Mouse (Mus musculus) liver, embryonic 14.5 days (tissue): ENCODE results near the gene Prpf38b. TPM values are rescaled to one million over a fixed set of nuclear protein-coding genes. Genes with fewer than 3 reads are reported as not detected.
"Not testable (repeated sequence)": the region's sequence is repeated elsewhere in the genome, so short reads cannot be mapped to it uniquely, and the experiment has no call there.

ENCODE experiments used
- ATAC-seq: fragments of 200-750 bp; cut with Nextera tagmentation; 2 replicates; pipeline ENCODE4 v1.8.0; 2017; ENCODE audit warnings: moderate number of reproducible peaks, mild to moderate bottlenecking, moderate library complexity; ENCODE audit not compliant: insufficient read depth
- DNase-seq, 3 experiments: peaks; one replicate each; pipeline ENCODE4 v3.0.0-alpha.2; 2012 to 2013; ENCODE audit warnings: low read depth in 3 of 3, low spot score in 3 of 3
- H3K27ac ChIP-seq: fragments of 300-500 bp; sonication (generic); 2 replicates; pipeline ENCODE4 v1.5.1; 2014; ENCODE audit warnings: moderate library complexity, mild to moderate bottlenecking, control low read depth, inconsistent platforms
- H3K27me3 ChIP-seq: fragments of 300-500 bp; sonication (generic); 2 replicates; pipeline ENCODE4 v1.6.1; 2014; ENCODE audit warnings: mild to moderate bottlenecking, low read length, moderate library complexity; ENCODE audit not compliant: control insufficient read depth, insufficient read depth
- H3K36me3 ChIP-seq: fragments of 300-500 bp; sonication (generic); replicated peaks from 2 replicates; pipeline ENCODE4 v1.6.1; 2014; ENCODE audit warnings: low read depth; ENCODE audit not compliant: control insufficient read depth, insufficient read depth
- H3K4me1 ChIP-seq, 2 experiments: fragments of 200-500 bp in 1 of 2; fragments of 300-500 bp in 1 of 2; sonication (generic) in 1 of 2; replicated peaks; 2 replicates each; pipeline ENCODE4 v1.6.1; 2012 to 2014; ENCODE audit warnings: antibody characterized with exemption in 1 of 2, inconsistent platforms in 1 of 2, low read length in 1 of 2; ENCODE audit not compliant: control insufficient read depth in 2 of 2, insufficient read depth in 2 of 2
- H3K4me2 ChIP-seq: fragments of 300-500 bp; sonication (generic); 2 replicates; pipeline ENCODE4 v1.6.1; 2014; ENCODE audit warnings: low read depth, mild to moderate bottlenecking, control low read depth, moderate library complexity
- H3K4me3 ChIP-seq, 2 experiments: fragments of 200-500 bp in 1 of 2; fragments of 300-500 bp in 1 of 2; sonication (generic) in 1 of 2; 2 replicates each; pipeline ENCODE4 v1.5.1; 2012 to 2014; ENCODE audit warnings: low read depth in 2 of 2, low read length in 2 of 2, mild to moderate bottlenecking in 2 of 2, control low read depth in 1 of 2, inconsistent platforms in 1 of 2, moderate library complexity in 1 of 2; ENCODE audit not compliant: insufficient read depth in 1 of 2
- H3K9ac ChIP-seq: fragments of 300-500 bp; sonication (generic); replicated peaks from 2 replicates; pipeline ENCODE4 v1.6.1; 2014; ENCODE audit warnings: mild to moderate bottlenecking, control low read depth, moderate library complexity
- H3K9me3 ChIP-seq: fragments of 300-500 bp; sonication (generic); 2 replicates; pipeline ENCODE4 v1.6.1; 2016; ENCODE audit warnings: low read length, mixed read lengths; ENCODE audit not compliant: control insufficient read depth
- CTCF ChIP-seq: IDR thresholded peaks from 2 replicates; pipeline ENCODE4 v1.5.1; 2016; ENCODE audit warnings: antibody characterized with exemption, low read depth, control low read depth
- EP300 ChIP-seq: IDR thresholded peaks from 2 replicates; pipeline ENCODE4 v1.6.1; 2016; ENCODE audit warnings: antibody characterized with exemption, low read depth
- WGBS: fragments of 180-500 bp; shearing (Covaris S2); extraction: QIAGEN DNeasy Blood & Tissue Kit; methylation state at CpG from one replicate; pipeline ENCODE4 v1.1.7; 2014; ENCODE audit not compliant: insufficient replicate concordance; 5-methylcytosine and 5-hydroxymethylcytosine counted together
- polyA plus RNA-seq, 2 experiments: library from polyadenylated mRNA; depleted of rRNA in 1 of 2; stranded (reverse) in 1 of 2; unstranded in 1 of 2; fragments of >200 nt; fragmentation: Nextera tagmentation in 1 of 2; extraction: Ambion mirVana in 1 of 2; gene quantifications; 2 replicates each; pipeline versions ENCODE4 v1.2.1 to v1.2.3; 2012 to 2014

Gene Prpf38b
- polyA plus RNA-seq, 2 experiments, result 20.2 to 47.5 TPM

GRCm38 (mm10) chr3:108863091-108863490 lies 48.4 kb downstream of the Prpf38b start:
- Histone ChIP-seq H3K4me2 (no peak overlapping the region), H3K4me3 (no peak overlapping the region), H3K9me3 (no peaks in the 10 kb centered on the region), H3K4me1 (no peaks in the 10 kb centered on the region), H3K27ac (no peak overlapping the region), H3K9ac (no peak overlapping the region), H3K36me3 (no peaks in the 10 kb centered on the region), H3K27me3 (no peaks in the 10 kb centered on the region)
- WGBS, result 75% methylated on average over 10 of the region's 10 CpGs
- DNase-seq (no peak), ATAC-seq (no peak)
- TF ChIP-seq EP300 (no peak), CTCF (no peak)

- H3K4me1 ChIP-seq, H3K36me3 ChIP-seq, DNase-seq, ATAC-seq, H3K9me3 ChIP-seq, H3K27me3 ChIP-seq, H3K4me2 ChIP-seq, H3K4me3 ChIP-seq, H3K9ac ChIP-seq, H3K27ac ChIP-seq: not testable (repeated sequence)
- 75% methylated on average over 4 of the region's 4 CpGs for WGBS
Measured at GRCm38 (mm10) chr3:108862282-108862681, 49.2 kb downstream of the Prpf38b start.

GRCm38 (mm10) chr3:108860786-108861185 lies 50.7 kb downstream of the Prpf38b start:
- H3K4me3 ChIP-seq, result no peak overlapping the region
- TF ChIP-seq EP300 (no peak), CTCF (no peak)
- ATAC-seq (no peak), DNase-seq (no peak)
- WGBS, result 38% methylated on average over 2 of the region's 2 CpGs
- no peaks in the 10 kb centered on the region for H3K27me3 ChIP-seq
- H3K36me3 ChIP-seq, result no peaks in the 10 kb centered on the region
- H3K9me3 ChIP-seq, result no peaks in the 10 kb centered on the region
- no peak overlapping the region for H3K4me2 ChIP-seq
- H3K27ac ChIP-seq, result no peak overlapping the region
- H3K9ac ChIP-seq, result no peak overlapping the region
- H3K4me1 ChIP-seq, result no peaks in the 10 kb centered on the region

- Histone ChIP-seq H3K4me1 (no peaks in the 10 kb centered on the region), H3K9me3 (no peaks in the 10 kb centered on the region), H3K4me2 (no peak overlapping the region), H3K27ac (no peak overlapping the region), H3K36me3 (no peaks in the 10 kb centered on the region), H3K9ac (no peak overlapping the region), H3K27me3 (no peaks in the 10 kb centered on the region), H3K4me3 (no peak overlapping the region)
- ATAC-seq (no peak), DNase-seq (no peak)
- 52% methylated on average over 7 of the region's 7 CpGs for WGBS
- TF ChIP-seq CTCF (no peak), EP300 (no peak)
Measured at GRCm38 (mm10) chr3:108858231-108858770, 53.2 kb downstream of the Prpf38b start.

GRCm38 (mm10) chr3:108857714-108858113 lies 53.8 kb downstream of the Prpf38b start:
- H3K4me2 ChIP-seq, result no peak overlapping the region
- no peaks in the 10 kb centered on the region for H3K36me3 ChIP-seq
- no peak for DNase-seq
- no peaks in the 10 kb centered on the region for H3K9me3 ChIP-seq
- ATAC-seq, result no peak
- H3K27ac ChIP-seq, result no peak overlapping the region
- no peaks in the 10 kb centered on the region for H3K4me1 ChIP-seq
- no peak overlapping the region for H3K9ac ChIP-seq
- no peaks in the 10 kb centered on the region for H3K27me3 ChIP-seq
- WGBS, result 51% methylated on average over 1 of the region's 1 CpGs
- no peak overlapping the region for H3K4me3 ChIP-seq
- no peak for TF ChIP-seq CTCF
- no peak for TF ChIP-seq EP300
